Mouse (Mus musculus): ENCODE data around the gene Glipr1l3. TPM values are rescaled to one million over a fixed set of nuclear protein-coding genes. Genes with fewer than 3 reads are reported as not detected.
"Not testable (repeated sequence)": the region's sequence is repeated elsewhere in the genome, so short reads cannot be mapped to it uniquely, and the experiment has no call there.

Gene Glipr1l3
- 0.33 and 0.59 TPM in 2 replicates for polyA plus RNA-seq (2014; fragmentation: Nextera tagmentation; extraction: Ambion mirVana)

DNA sequence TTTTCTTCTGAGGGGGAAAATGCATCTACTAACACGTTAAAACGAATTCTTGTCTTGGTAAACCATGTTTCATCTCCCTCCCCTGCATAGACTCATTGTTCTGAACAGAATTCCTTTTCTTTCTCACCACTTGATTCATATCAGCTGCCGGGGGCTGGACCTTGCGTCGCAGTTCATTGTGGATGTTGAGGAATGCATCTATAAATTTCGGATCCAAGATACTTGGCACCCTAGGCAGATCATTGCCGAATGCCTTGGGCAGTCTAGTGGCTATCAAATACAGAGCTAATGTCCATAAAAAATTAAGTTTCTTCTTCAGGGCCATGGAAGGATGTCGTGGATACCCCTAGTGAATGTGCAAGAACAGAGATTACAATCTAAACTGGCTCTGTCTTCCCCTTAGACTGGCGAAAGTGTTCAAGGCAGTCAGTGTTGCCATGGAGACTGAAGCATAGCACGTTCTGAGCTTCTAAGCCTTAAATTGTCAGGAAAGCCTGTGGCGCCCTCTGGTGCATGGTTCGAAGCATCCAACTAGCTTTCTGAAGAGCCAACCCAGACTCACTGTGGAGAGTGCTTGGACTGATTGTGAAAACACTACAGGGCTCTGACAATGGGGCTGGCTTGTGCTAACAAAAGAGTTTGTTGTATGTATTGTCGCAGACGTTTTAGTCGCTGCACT, at the start of gene Glipr1l3:
Glipr1l3 (minus strand) TSS at position 446 of the 679 bp plus-strand sequence.
- not testable (repeated sequence) for H3K9ac ChIP-seq (replicated peaks; ENCODE audit: low read length); H3K36me3 ChIP-seq (ENCODE audit: control insufficient read depth, insufficient read depth, low read length); H3K4me1 ChIP-seq (ENCODE audit: control insufficient read depth, insufficient read depth, low read length); H3K27me3 ChIP-seq (ENCODE audit: control insufficient read depth, insufficient read depth, low read length); H3K9me3 ChIP-seq (ENCODE audit: control insufficient read depth, low read length)
- peak; percentile 94 for ATAC-seq (ENCODE audit: low FRiP score, low TSS enrichment)
- WGBS: 10% methylated on average over 15 of the region's 15 CpGs
- H3K27ac ChIP-seq (replicated peaks; ENCODE audit: low read depth, low read length): peak within 1 kb of the TSS; percentile 63
- peak within 1 kb of the TSS; percentile 16; the same call in 1 of the 2 replicates for H3K4me3 ChIP-seq (replicated peaks; ENCODE audit: low read depth, low read length)
- peak; percentile 98 for DNase-seq
- peak within 1 kb of the TSS; percentile 48 for H3K4me2 ChIP-seq (ENCODE audit: low read length)

DNA sequence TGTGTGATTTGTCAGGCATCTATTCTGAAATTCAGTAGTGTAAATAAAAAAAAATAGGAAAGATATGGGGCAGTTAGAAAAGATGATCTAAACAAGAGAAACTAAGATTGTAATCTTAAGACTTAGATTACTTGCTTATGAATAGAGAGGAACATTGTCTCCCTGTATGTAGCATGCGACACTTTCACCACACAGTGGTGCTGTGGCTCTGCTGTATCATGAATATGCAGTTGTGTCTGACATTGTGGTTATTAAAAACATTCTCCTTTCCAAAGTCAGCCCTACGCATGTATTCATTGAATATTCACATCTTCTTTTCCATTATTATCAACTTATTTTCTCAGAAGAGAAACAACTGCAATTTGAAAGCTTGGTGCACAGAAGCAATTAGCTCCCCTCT, 43.3 kb upstream of the Glipr1l3 start:
- Histone ChIP-seq H3K36me3 (ENCODE audit: control insufficient read depth, insufficient read depth, low read length) (no peaks in the 10 kb centered on the region), H3K27ac (replicated peaks; ENCODE audit: low read depth, low read length) (no peak overlapping the region), H3K27me3 (ENCODE audit: control insufficient read depth, insufficient read depth, low read length) (no peaks in the 10 kb centered on the region), H3K4me1 (ENCODE audit: control insufficient read depth, insufficient read depth, low read length) (no peaks in the 10 kb centered on the region), H3K4me3 (replicated peaks; ENCODE audit: low read depth, low read length) (no peak overlapping the region), H3K9ac (replicated peaks; ENCODE audit: low read length) (no peak overlapping the region), H3K4me2 (ENCODE audit: low read length) (no peak overlapping the region), H3K9me3 (ENCODE audit: control insufficient read depth, low read length) (no peaks in the 10 kb centered on the region)
- ATAC-seq (ENCODE audit: low FRiP score, low TSS enrichment) (no peak), DNase-seq (peak; percentile 88)
- whole genome bisulfite sequencing: 32% methylated on average over 2 of the region's 2 CpGs

DNA sequence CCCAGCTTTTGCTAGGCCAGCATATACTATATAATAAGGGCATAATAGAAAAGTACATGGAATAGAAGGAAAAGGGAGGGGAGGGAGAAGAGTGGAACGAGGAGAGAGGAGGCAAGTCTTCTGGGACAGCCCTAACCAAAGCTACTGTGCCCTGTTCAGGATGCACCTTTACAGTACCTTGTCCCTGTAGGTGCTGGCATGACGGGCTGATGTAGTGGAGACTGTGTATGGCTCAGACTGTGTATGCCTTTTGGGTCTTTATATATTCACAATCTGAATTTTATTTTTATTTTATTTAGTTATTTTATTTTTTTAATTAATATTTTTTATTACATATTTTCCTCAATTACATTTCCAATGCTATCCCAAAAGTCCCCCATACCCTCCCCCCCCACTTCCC, 33.8 kb upstream of the Glipr1l3 start:
- WGBS: 79% methylated on average over 2 of the region's 2 CpGs

DNA sequence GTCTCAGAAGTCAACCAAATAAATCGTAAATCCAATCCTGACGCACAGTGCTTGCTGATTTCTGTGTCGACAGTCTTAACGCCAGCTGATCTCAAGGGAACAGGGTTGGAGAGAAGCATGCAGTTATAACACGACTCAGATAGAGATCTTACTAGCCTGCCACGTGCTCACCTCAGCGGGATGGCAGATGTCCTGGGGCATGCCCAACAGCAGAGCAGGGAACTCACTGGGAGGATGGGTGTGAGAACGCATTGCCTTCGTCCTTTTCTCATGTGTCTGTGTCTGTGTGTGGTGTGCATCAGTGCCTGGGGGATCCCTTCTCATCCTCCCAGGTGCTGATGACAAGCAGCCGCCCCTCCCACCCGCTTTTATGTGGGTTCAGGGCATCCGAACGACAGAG, 16.9 kb upstream of the Glipr1l3 start:
- peak overlapping the region; percentile 35 for H3K4me2 ChIP-seq (ENCODE audit: low read length)
- H3K4me1 ChIP-seq (ENCODE audit: control insufficient read depth, insufficient read depth, low read length); H3K9me3 ChIP-seq (ENCODE audit: control insufficient read depth, low read length); H3K9ac ChIP-seq (replicated peaks; ENCODE audit: low read length); H3K4me3 ChIP-seq (replicated peaks; ENCODE audit: low read depth, low read length); H3K27ac ChIP-seq (replicated peaks; ENCODE audit: low read depth, low read length); H3K36me3 ChIP-seq (ENCODE audit: control insufficient read depth, insufficient read depth, low read length); H3K27me3 ChIP-seq (ENCODE audit: control insufficient read depth, insufficient read depth, low read length): not testable (repeated sequence)
- 21% methylated on average over 13 of the region's 13 CpGs for WGBS
- ATAC-seq (ENCODE audit: low FRiP score, low TSS enrichment) (peak; percentile 53; the same call in 1 of the 2 replicates), DNase-seq (peak; percentile 47)

More for the DNA sequence above, 33.8 kb upstream of the Glipr1l3 start:
- not testable (repeated sequence) for H3K4me3 ChIP-seq (replicated peaks; ENCODE audit: low read depth, low read length); H3K4me2 ChIP-seq (ENCODE audit: low read length); H3K36me3 ChIP-seq (ENCODE audit: control insufficient read depth, insufficient read depth, low read length); DNase-seq; H3K9me3 ChIP-seq (ENCODE audit: control insufficient read depth, low read length); H3K27me3 ChIP-seq (ENCODE audit: control insufficient read depth, insufficient read depth, low read length); H3K4me1 ChIP-seq (ENCODE audit: control insufficient read depth, insufficient read depth, low read length); H3K27ac ChIP-seq (replicated peaks; ENCODE audit: low read depth, low read length); H3K9ac ChIP-seq (replicated peaks; ENCODE audit: low read length); ATAC-seq (ENCODE audit: low FRiP score, low TSS enrichment)

DNA sequence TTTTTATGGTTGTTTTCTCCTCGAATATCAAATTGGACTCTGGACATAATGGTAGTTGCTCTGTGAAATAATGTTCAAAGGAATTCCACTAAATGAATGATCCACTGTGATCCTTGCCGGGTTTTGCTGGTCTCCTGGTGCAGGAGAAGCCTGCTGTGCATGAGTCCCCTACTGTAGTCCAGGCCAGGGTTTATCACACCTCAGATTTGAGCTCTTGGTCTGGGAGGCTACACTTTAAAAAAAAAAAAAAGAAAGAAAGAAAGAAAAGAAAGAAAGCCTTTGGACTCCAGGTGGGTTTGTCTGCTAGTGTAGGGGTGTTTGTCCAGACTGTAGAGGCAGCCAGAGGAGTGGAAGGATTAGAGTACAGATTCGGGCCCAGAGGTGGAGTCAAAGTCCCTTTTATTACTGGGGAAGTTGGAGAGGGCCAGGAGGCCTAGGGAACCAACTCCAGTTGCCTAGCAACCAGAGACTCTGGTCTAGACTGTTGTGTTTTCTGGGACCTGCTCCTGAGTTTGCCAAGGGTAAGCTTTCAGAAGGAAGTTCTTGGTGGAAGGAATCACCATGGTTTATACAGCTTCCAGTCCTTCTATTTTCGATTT, 3.1 kb upstream of the Glipr1l3 start, which contains the start of gene Caps2:
Caps2 (plus strand) TSS at position 454 of the 599 bp plus-strand sequence.
- no peak within 1 kb of the TSS for H3K4me3 ChIP-seq (replicated peaks; ENCODE audit: low read depth, low read length)
- H3K36me3 ChIP-seq (ENCODE audit: control insufficient read depth, insufficient read depth, low read length): no peaks in the 10 kb centered on the region
- H3K4me1 ChIP-seq (ENCODE audit: control insufficient read depth, insufficient read depth, low read length): no peaks in the 10 kb centered on the region
- DNase-seq (peak; percentile 65), ATAC-seq (ENCODE audit: low FRiP score, low TSS enrichment) (0 out of 2 replicates have a peak, but pooled peaks have one; percentile 5)
- H3K9ac ChIP-seq (replicated peaks; ENCODE audit: low read length): no peak within 1 kb of the TSS
- WGBS: 30% methylated on average over 4 of the region's 4 CpGs
- no peaks in the 10 kb centered on the region for H3K27me3 ChIP-seq (ENCODE audit: control insufficient read depth, insufficient read depth, low read length)
- no peaks in the 10 kb centered on the region for H3K9me3 ChIP-seq (ENCODE audit: control insufficient read depth, low read length)
- H3K27ac ChIP-seq (replicated peaks; ENCODE audit: low read depth, low read length): no peak within 1 kb of the TSS
- no peak within 1 kb of the TSS for H3K4me2 ChIP-seq (ENCODE audit: low read length)

DNA sequence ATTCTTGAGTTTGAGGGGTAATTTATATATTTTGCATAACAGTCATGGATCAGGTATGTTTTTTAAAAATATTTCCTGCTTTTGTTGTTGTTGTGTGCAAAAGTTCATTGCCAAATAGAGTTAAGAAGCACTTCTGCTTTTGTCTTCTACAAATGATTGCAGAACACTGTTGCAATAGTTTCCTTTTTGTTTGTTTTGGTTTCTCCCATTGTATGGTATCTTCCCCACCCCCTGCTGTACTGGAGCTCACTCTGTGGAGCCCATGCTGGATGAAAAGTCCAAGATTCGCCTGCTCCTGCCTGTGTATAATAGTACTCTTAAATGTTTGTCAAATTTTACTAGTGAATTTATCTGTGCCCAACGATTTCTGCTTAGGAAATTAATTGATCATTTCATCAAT, 20.3 kb downstream of the Glipr1l3 start:
- no peaks in the 10 kb centered on the region for H3K4me1 ChIP-seq (ENCODE audit: control insufficient read depth, insufficient read depth, low read length)
- H3K4me2 ChIP-seq (ENCODE audit: low read length): no peak overlapping the region
- no peak overlapping the region for H3K4me3 ChIP-seq (replicated peaks; ENCODE audit: low read depth, low read length)
- DNase-seq (peak; percentile 9), ATAC-seq (ENCODE audit: low FRiP score, low TSS enrichment) (no peak)
- H3K27ac ChIP-seq (replicated peaks; ENCODE audit: low read depth, low read length): no peak overlapping the region
- no peaks in the 10 kb centered on the region for H3K36me3 ChIP-seq (ENCODE audit: control insufficient read depth, insufficient read depth, low read length)
- H3K9me3 ChIP-seq (ENCODE audit: control insufficient read depth, low read length): no peaks in the 10 kb centered on the region
- WGBS: 55% methylated on average over 2 of the region's 2 CpGs
- no peak overlapping the region for H3K9ac ChIP-seq (replicated peaks; ENCODE audit: low read length)
- H3K27me3 ChIP-seq (ENCODE audit: control insufficient read depth, insufficient read depth, low read length): no peaks in the 10 kb centered on the region

DNA sequence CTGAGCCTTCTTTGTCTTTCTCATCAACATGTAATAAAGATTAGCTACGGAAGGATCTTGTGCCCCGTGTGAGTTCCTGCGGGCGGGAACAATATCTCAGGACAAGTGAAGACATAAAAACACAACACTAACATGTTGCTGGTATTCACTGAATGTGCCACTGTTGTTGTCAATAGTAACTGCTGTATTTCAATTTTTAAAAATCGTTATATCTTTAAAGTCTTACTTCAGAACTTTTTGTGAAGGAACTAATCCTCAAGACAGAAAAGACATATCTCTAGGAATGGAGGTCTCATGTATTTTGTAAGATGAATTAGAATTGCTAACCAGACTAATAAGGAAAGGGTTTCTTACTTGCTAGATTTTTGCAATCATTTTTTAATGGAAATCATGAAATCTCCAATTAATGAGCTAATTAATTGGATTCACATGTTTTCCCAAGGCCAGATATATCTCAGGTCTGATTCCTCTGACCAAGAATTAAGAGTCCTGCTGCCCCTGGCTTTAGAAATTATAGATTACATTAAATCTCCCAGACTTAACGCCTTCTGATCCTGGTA, 21.2 kb downstream of the Glipr1l3 start:
- Histone ChIP-seq H3K27ac (replicated peaks; ENCODE audit: low read depth, low read length) (0 out of 2 replicates have a peak overlapping the region, but pooled peaks have one; percentile 52), H3K36me3 (ENCODE audit: control insufficient read depth, insufficient read depth, low read length) (no peaks in the 10 kb centered on the region), H3K4me1 (ENCODE audit: control insufficient read depth, insufficient read depth, low read length) (no peaks in the 10 kb centered on the region), H3K27me3 (ENCODE audit: control insufficient read depth, insufficient read depth, low read length) (no peaks in the 10 kb centered on the region), H3K9me3 (ENCODE audit: control insufficient read depth, low read length) (no peaks in the 10 kb centered on the region), H3K9ac (replicated peaks; ENCODE audit: low read length) (peak overlapping the region; percentile 40; the same call in 1 of the 2 replicates), H3K4me3 (replicated peaks; ENCODE audit: low read depth, low read length) (peak overlapping the region; percentile 32), H3K4me2 (ENCODE audit: low read length) (peak overlapping the region; percentile 52)
- ATAC-seq (ENCODE audit: low FRiP score, low TSS enrichment) (peak; percentile 56; the same call in 1 of the 2 replicates), DNase-seq (no peak)
- 31% methylated on average over 6 of the region's 6 CpGs for WGBS

DNA sequence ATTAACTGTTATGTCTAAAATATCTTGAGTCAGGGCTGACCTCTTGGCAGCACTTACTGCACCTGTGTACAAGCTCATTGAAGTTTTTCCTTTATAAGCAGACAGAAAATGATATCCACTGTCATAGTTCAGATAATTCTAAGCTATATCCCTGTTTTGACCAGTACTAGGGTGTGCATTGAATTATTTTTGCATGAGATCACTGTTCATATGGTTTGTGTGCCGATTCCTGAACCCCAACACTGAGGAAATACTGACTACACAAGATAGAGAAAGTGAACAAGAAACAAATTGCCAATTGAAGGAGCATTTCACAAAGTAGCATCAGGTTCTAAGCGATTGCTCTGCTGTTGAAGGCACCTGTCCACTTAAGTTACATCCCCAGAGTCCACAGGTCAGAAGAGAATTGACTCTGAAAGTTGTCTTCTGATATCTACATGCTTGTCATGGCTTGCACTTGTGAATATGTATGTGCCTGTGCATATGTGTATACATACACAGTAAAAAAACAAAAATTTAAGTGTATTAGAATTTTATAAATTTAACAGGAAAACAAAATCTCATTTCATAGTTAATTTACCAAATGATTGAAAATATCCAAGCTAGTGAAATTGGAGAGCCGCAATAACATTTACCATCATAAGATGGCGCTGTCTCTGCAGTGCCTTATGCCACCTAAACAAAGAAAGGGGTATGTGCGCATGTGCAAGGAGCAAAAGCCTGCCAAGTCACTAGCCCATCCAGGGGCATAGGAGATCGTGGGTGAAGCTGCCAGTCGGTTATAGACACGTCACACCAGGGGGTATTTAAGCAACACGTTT, 21.9 kb downstream of the Glipr1l3 start:
- no peaks in the 10 kb centered on the region for H3K4me1 ChIP-seq (ENCODE audit: control insufficient read depth, insufficient read depth, low read length)
- WGBS: 16% methylated on average over 9 of the region's 9 CpGs
- 0 out of 2 replicates have a peak overlapping the region, but pooled peaks have one; percentile 52 for H3K27ac ChIP-seq (replicated peaks; ENCODE audit: low read depth, low read length)
- peak overlapping the region; percentile 52 for H3K4me2 ChIP-seq (ENCODE audit: low read length)
- peak overlapping the region; percentile 40; the same call in 1 of the 2 replicates for H3K9ac ChIP-seq (replicated peaks; ENCODE audit: low read length)
- peak overlapping the region; percentile 32 for H3K4me3 ChIP-seq (replicated peaks; ENCODE audit: low read depth, low read length)
- H3K36me3 ChIP-seq (ENCODE audit: control insufficient read depth, insufficient read depth, low read length): no peaks in the 10 kb centered on the region
- no peaks in the 10 kb centered on the region for H3K9me3 ChIP-seq (ENCODE audit: control insufficient read depth, low read length)
- H3K27me3 ChIP-seq (ENCODE audit: control insufficient read depth, insufficient read depth, low read length): no peaks in the 10 kb centered on the region
- DNase-seq (peak; percentile 92), ATAC-seq (ENCODE audit: low FRiP score, low TSS enrichment) (peak; percentile 91)

All from midbrain, embryonic 14.5 days (tissue).